Mouse (Mus musculus) large intestine, adult 2 months (tissue): ENCODE data around the gene Slc7a14. TPM values are rescaled to one million over a fixed set of nuclear protein-coding genes. Genes with fewer than 3 reads are reported as not detected.

Source experiments
- DNase-seq: peaks from one replicate; pipeline ENCODE4 v3.0.0-alpha.2; 2012; ENCODE audit warnings: low read depth, low spot score
- WGBS: fragments of 180-500 bp; shearing (Covaris S2); methylation state at CpG from one replicate; pipeline ENCODE4 v1.1.7; 2018; 5-methylcytosine and 5-hydroxymethylcytosine counted together
- polyA plus RNA-seq: library from polyadenylated mRNA; depleted of rRNA; stranded (reverse); fragments of >200 nt; gene quantifications from 2 replicates; pipeline ENCODE4 v1.2.3, GENCODE M21; 2012

Slc7a14 gene
- polyA plus RNA-seq, 1 experiment = 0.30 TPM

DNA sequence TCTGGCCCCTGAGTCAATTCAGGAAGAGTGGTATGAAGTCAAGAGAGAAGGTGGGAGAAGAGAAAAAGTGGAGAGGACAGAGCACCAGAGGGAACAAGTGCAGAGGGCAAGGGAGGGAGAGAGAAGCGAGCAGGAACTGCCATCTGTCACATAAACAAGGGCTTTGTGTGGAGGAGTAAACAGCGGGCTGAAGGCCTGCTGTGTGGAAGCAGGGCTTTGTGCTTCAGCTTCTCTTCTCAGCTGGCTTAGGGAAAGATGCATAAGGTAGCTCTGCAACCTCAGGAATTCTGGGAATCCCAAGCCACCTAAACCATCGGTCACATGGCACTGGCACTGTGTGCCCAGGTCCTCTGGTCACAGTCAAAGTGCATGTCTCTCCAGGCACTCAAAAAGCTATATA is 96.4 kb downstream of the Slc7a14 start:
- WGBS = 46% methylated on average over 3 of the region's 3 CpGs
- DNase-seq = no peak

- DNase-seq = no peak
- 30% methylated on average over 9 of the region's 9 CpGs for WGBS
Observed at GRCm38 (mm10) chr3:31212205-31213038, 97.8 kb downstream of the Slc7a14 start.

DNA sequence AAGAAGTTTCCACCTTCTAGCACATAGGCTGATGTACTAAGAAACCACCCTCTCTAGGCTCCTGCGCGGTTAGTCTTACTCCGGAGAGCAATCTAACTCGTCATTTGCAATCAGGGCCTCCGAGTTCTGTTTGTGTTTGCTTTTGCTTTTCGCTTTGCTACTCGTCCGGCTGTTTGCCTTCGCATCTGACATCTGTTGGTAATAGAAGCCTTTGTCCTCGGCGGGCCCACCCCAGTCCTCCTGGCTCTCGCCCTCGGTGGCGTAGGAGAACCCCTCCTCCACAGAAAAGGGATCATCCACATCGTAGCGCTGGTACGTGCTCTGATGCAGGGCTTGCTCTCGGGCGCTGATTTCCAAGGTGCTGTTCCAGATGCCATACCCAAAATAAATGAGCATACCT is 101.2 kb downstream of the Slc7a14 start:
- DNase-seq = no peak
- 14% methylated on average over 19 of the region's 19 CpGs for WGBS

- 20% methylated on average over 6 of the region's 6 CpGs for WGBS
- DNase-seq = no peak
Observed at GRCm38 (mm10) chr3:31208458-31208994, 101.7 kb downstream of the Slc7a14 start.

GRCm38 (mm10) chr3:31208046-31208445 is 102.1 kb downstream of the Slc7a14 start:
- WGBS = 45% methylated on average over 4 of the region's 4 CpGs
- DNase-seq = no peak

- no peak for DNase-seq
Observed at GRCm38 (mm10) chr3:31205167-31205566, 105.0 kb downstream of the Slc7a14 start.

GRCm38 (mm10) chr3:31203947-31204346 is 106.2 kb downstream of the Slc7a14 start:
- 92% methylated on average over 11 of the region's 11 CpGs for WGBS

More at GRCm38 (mm10) chr3:31205167-31205566, 105.0 kb downstream of the Slc7a14 start:
- WGBS = 49% methylated on average over 3 of the region's 3 CpGs

DNA sequence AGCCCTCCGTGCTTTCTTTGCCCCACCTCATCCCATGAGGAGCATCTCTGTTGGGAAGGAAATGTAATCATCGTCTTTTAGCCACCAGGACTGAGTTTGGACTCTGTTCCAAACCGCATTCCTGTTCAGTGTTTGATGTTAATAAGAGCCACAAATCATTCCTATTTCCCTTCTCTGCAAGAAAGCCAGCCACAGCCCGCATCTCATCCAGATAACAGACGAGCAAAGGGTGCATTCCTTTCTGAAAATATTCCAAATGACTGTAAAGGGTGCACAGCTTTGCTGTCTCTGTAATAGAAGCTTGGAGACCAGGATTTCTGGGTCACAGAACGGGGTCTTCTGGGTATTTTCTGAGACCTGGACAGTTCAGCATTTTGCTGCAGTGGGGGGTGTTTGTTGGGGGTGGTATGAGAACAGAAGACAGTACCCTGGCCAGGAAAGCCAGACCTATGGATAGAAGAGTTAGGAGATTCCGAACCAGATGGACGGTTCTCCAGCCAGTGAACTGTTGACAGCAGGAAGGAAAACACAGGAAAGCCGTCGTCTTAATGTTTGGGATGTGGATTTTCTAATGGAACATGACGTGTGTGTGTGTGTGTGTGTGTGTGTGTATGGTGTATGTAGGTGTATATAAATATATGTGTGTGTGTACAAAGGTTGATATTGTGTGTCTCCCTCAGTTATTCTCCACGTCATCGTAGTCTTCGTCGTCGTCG is 110.9 kb downstream of the Slc7a14 start:
- WGBS = 61% methylated on average over 17 of the region's 17 CpGs

More at GRCm38 (mm10) chr3:31203947-31204346, 106.2 kb downstream of the Slc7a14 start:
- DNase-seq = no peak

GRCm38 (mm10) chr3:31191402-31191801 is 118.8 kb downstream of the Slc7a14 start:
- DNase-seq = no peak
- 65% methylated on average over 10 of the region's 10 CpGs for WGBS

More for the DNA sequence above, 110.9 kb downstream of the Slc7a14 start:
- no peak for DNase-seq

DNA sequence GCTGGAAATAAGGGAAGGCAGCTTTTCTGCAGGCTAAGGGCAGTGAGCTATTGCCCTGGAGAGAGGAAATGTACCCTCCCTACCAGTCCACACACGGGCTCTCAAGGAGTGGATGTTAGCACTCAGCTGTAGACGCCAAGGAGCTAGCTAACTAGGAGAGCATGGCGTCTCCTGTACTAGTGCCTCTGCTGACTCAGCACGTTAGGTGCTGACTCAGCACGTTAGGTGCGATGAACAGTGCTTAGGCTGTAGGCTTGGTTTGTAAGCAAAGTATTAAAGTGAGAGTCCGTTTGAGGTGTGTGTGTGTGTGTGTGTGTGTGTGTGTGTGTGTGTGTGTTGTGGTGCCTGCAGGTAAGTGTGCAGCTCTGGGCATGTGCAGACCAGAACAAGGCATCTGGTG is 119.8 kb downstream of the Slc7a14 start:
- DNase-seq = no peak
- 88% methylated on average over 7 of the region's 7 CpGs for WGBS

- no peak for DNase-seq
- WGBS = 63% methylated on average over 12 of the region's 12 CpGs
Observed at GRCm38 (mm10) chr3:31166365-31166871, 143.8 kb downstream of the Slc7a14 start.

GRCm38 (mm10) chr3:31165803-31166202 is 144.4 kb downstream of the Slc7a14 start:
- DNase-seq = no peak
- 73% methylated on average over 3 of the region's 3 CpGs for WGBS

DNA sequence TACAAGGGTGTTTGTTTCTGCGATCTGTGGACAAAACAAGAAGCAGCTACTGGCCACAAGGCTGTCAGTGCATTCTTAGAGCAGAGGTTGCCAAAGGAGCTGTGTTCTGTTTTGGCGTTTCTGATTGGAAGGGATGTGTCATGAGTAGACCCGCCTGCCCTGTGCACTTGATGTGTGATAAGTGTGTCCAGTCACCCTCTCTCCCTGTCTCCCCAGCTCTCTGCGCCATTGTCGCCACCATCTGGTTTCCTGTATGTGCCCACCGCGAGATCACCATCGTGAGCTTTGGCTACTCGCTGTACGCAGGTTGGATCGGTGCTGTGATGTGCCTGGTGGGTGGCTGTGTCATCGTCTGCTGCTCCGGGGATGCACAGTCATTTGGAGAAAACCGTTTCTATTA is 147.3 kb downstream of the Slc7a14 start:
- DNase-seq = no peak
- 92% methylated on average over 14 of the region's 14 CpGs for WGBS

DNA sequence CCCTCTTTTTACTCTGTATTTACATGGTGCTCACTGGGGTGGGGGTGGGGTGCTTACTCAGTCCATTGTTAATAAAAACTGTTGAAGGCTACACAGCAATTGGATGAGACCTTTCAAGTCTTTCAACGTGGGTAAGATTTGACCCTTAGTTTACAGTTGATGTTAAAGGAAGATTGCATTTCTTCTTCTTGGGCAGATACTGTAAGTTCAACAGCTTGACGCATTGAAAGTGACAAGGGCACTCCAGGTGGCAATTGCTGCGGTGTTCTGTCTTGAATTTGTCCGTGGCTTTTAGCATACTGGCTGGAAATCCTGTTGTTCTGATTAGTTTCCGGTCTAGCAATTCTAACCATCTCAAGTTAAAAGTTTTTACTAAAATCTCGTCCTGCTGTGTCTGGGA is 148.8 kb downstream of the Slc7a14 start:
- no peak for DNase-seq
- WGBS = 52% methylated on average over 6 of the region's 6 CpGs

DNA sequence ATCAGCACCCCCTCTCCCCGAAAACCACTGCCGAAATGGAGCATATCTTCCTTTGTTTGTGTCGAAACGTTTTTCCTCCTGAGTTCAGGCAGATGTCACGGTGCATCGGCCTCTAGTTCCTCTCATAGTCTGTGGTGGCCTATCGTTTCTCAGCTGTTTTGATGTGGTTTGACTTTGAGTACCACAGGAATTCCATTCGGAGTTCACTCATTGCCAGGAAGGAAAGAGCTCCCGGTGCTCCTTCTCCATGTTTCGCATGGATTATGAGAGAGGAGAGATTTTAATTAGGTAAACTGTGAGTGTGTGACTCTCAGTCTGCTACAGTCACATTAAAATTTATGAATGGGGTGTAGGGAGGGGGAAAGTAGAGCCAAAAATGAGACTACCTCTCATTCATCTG is 150.1 kb downstream of the Slc7a14 start:
- DNase-seq = no peak
- WGBS = 75% methylated on average over 10 of the region's 10 CpGs

GRCm38 (mm10) chr3:31157776-31158175 is 152.4 kb downstream of the Slc7a14 start:
- WGBS = 59% methylated on average over 15 of the region's 15 CpGs
- no peak for DNase-seq

DNA sequence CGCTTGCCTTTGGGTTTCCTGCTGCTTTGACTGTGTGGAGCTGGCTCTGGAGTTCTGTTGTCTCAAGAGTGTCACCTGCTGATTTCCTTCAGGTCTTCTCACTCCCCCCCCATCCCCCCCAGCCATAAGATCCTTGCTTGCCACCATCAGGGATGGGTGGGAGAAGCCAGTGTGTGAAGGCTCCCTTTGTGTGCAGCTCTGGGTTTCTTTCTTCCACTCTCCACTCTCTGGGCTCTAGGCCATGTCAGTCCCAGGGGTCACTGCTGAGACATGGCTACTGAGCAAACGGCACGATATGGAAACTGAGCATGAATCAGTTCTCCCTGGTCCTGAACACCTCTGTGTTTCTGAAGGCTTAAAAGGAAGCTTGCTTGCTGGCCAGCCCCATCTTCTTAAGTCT is 154.1 kb downstream of the Slc7a14 start:
- DNase-seq = no peak
- WGBS = 67% methylated on average over 3 of the region's 3 CpGs
